Mouse (Mus musculus) intestine, embryonic 16.5 days (tissue): Measurements from ENCODE around the gene Nav2. TPM values are rescaled to one million over a fixed set of nuclear protein-coding genes. Genes with fewer than 3 reads are reported as not detected.

Experiments used
- ATAC-seq: fragments of 200-750 bp; cut with Nextera tagmentation; 2 replicates; pipeline ENCODE4 v1.8.0; 2017; ENCODE audit warnings: moderate TSS enrichment, moderate library complexity
- H3K27ac ChIP-seq: fragments of 300-500 bp; sonication (generic); 2 replicates; pipeline ENCODE4 v1.5.1; 2014; ENCODE audit warnings: mild to moderate bottlenecking, low read length
- H3K27me3 ChIP-seq: fragments of 300-500 bp; sonication (generic); replicated peaks from 2 replicates; pipeline ENCODE4 v1.6.1; 2014; ENCODE audit warnings: low read length, control low read depth, mixed read lengths; ENCODE audit not compliant: control insufficient read depth, insufficient read depth
- H3K36me3 ChIP-seq: fragments of 300-500 bp; sonication (generic); 2 replicates; pipeline ENCODE4 v1.6.1; 2014; ENCODE audit warnings: low read length, control low read depth; ENCODE audit not compliant: control insufficient read depth, insufficient read depth
- H3K4me1 ChIP-seq: fragments of 300-500 bp; sonication (generic); 2 replicates; pipeline ENCODE4 v1.6.1; 2014; ENCODE audit warnings: low read length, control low read depth, mixed read lengths; ENCODE audit not compliant: control insufficient read depth, insufficient read depth
- H3K4me2 ChIP-seq: fragments of 300-500 bp; sonication (generic); 2 replicates; pipeline ENCODE4 v1.6.1; 2014; ENCODE audit warnings: low read depth, low read length, control low read depth
- H3K4me3 ChIP-seq: fragments of 300-500 bp; sonication (generic); 2 replicates; pipeline ENCODE4 v1.5.1; 2014; ENCODE audit warnings: mild to moderate bottlenecking, low read length
- H3K9ac ChIP-seq: fragments of 300-500 bp; sonication (generic); 2 replicates; pipeline ENCODE4 v1.6.1; 2014; ENCODE audit warnings: low read depth, low read length
- H3K9me3 ChIP-seq: fragments of 300-500 bp; sonication (generic); 2 replicates; pipeline ENCODE4 v1.6.1; 2016; ENCODE audit warnings: low read length, control low read depth; ENCODE audit not compliant: control insufficient read depth
- WGBS: fragments of 180-500 bp; shearing (Covaris S2); extraction: QIAGEN DNeasy Blood & Tissue Kit; methylation state at CpG from one replicate; pipeline ENCODE4 v1.1.7; 2014; 5-methylcytosine and 5-hydroxymethylcytosine counted together
- polyA plus RNA-seq: library from polyadenylated mRNA; unstranded; fragments of >200 nt; fragmentation: Nextera tagmentation; extraction: Ambion mirVana; gene quantifications from 2 replicates; pipeline ENCODE4 v1.2.1, GENCODE M21; 2015

Gene Nav2
- polyA plus RNA-seq, 1 experiment from 2014 or later, result 15.3 TPM

- 79% methylated on average over 5 of the region's 5 CpGs for WGBS
- H3K27me3 ChIP-seq, result no peaks in the 10 kb centered on the region
- no peaks in the 10 kb centered on the region for H3K9me3 ChIP-seq
- no peak overlapping the region for H3K4me2 ChIP-seq
- H3K9ac ChIP-seq, result no peak overlapping the region
- ATAC-seq, result no peak
- H3K36me3 ChIP-seq, result no peaks in the 10 kb centered on the region
- no peaks in the 10 kb centered on the region for H3K4me1 ChIP-seq
- H3K27ac ChIP-seq, result no peak overlapping the region
- H3K4me3 ChIP-seq, result no peak overlapping the region
Observed at GRCm38 (mm10) chr7:49087154-49087553, 178.6 kb downstream of the Nav2 start.

GRCm38 (mm10) chr7:49088198-49088912 is 179.8 kb downstream of the Nav2 start:
- ATAC-seq, result no peak
- Histone ChIP-seq H3K9ac (no peak overlapping the region), H3K27ac (no peak overlapping the region), H3K9me3 (no peaks in the 10 kb centered on the region), H3K4me2 (no peak overlapping the region), H3K27me3 (no peaks in the 10 kb centered on the region), H3K36me3 (no peaks in the 10 kb centered on the region), H3K4me3 (no peak overlapping the region), H3K4me1 (no peaks in the 10 kb centered on the region)
- 67% methylated on average over 15 of the region's 15 CpGs for WGBS

GRCm38 (mm10) chr7:49091371-49091770 is 182.9 kb downstream of the Nav2 start:
- H3K36me3 ChIP-seq, result no peaks in the 10 kb centered on the region
- no peaks in the 10 kb centered on the region for H3K4me1 ChIP-seq
- 32% methylated on average over 5 of the region's 5 CpGs for WGBS
- H3K9ac ChIP-seq, result no peak overlapping the region
- ATAC-seq, result no peak
- H3K27me3 ChIP-seq, result no peaks in the 10 kb centered on the region
- H3K4me2 ChIP-seq, result no peak overlapping the region
- no peak overlapping the region for H3K27ac ChIP-seq
- H3K9me3 ChIP-seq, result no peaks in the 10 kb centered on the region
- H3K4me3 ChIP-seq, result no peak overlapping the region

GRCm38 (mm10) chr7:49091921-49092320 is 183.4 kb downstream of the Nav2 start:
- Histone ChIP-seq H3K27ac (no peak overlapping the region), H3K4me3 (no peak overlapping the region), H3K4me1 (no peaks in the 10 kb centered on the region), H3K9me3 (no peaks in the 10 kb centered on the region), H3K9ac (no peak overlapping the region), H3K36me3 (no peaks in the 10 kb centered on the region), H3K4me2 (no peak overlapping the region), H3K27me3 (no peaks in the 10 kb centered on the region)
- no peak for ATAC-seq
- 60% methylated on average over 5 of the region's 5 CpGs for WGBS

GRCm38 (mm10) chr7:49093596-49093995 is 185.1 kb downstream of the Nav2 start:
- Histone ChIP-seq H3K4me3 (no peak overlapping the region), H3K36me3 (no peaks in the 10 kb centered on the region), H3K9me3 (no peaks in the 10 kb centered on the region), H3K9ac (no peak overlapping the region), H3K4me1 (no peaks in the 10 kb centered on the region), H3K27me3 (no peaks in the 10 kb centered on the region), H3K4me2 (no peak overlapping the region), H3K27ac (no peak overlapping the region)
- ATAC-seq, result no peak
- WGBS, result 75% methylated on average over 6 of the region's 6 CpGs

GRCm38 (mm10) chr7:49094531-49094930 is 186.0 kb downstream of the Nav2 start:
- H3K9ac ChIP-seq, result no peak overlapping the region
- H3K27me3 ChIP-seq, result no peaks in the 10 kb centered on the region
- H3K4me1 ChIP-seq, result no peaks in the 10 kb centered on the region
- no peak overlapping the region for H3K4me3 ChIP-seq
- H3K27ac ChIP-seq, result no peak overlapping the region
- no peak overlapping the region for H3K4me2 ChIP-seq
- 93% methylated on average over 3 of the region's 3 CpGs for WGBS
- no peaks in the 10 kb centered on the region for H3K9me3 ChIP-seq
- H3K36me3 ChIP-seq, result no peaks in the 10 kb centered on the region
- ATAC-seq, result no peak

GRCm38 (mm10) chr7:49101291-49101690 is 192.8 kb downstream of the Nav2 start:
- no peak overlapping the region for H3K4me2 ChIP-seq

GRCm38 (mm10) chr7:49102223-49102622 is 193.7 kb downstream of the Nav2 start:
- Histone ChIP-seq H3K36me3 (no peaks in the 10 kb centered on the region), H3K9ac (no peak overlapping the region), H3K4me1 (no peaks in the 10 kb centered on the region), H3K4me3 (no peak overlapping the region), H3K4me2 (no peak overlapping the region), H3K9me3 (no peaks in the 10 kb centered on the region), H3K27ac (no peak overlapping the region), H3K27me3 (no peaks in the 10 kb centered on the region)
- 75% methylated on average over 3 of the region's 3 CpGs for WGBS
- no peak for ATAC-seq

More at GRCm38 (mm10) chr7:49101291-49101690, 192.8 kb downstream of the Nav2 start:
- 77% methylated on average over 1 of the region's 1 CpGs for WGBS
- no peak overlapping the region for H3K4me3 ChIP-seq
- no peaks in the 10 kb centered on the region for H3K9me3 ChIP-seq
- no peaks in the 10 kb centered on the region for H3K27me3 ChIP-seq
- H3K36me3 ChIP-seq, result no peaks in the 10 kb centered on the region
- ATAC-seq, result no peak
- H3K4me1 ChIP-seq, result no peaks in the 10 kb centered on the region
- no peak overlapping the region for H3K9ac ChIP-seq
- no peak overlapping the region for H3K27ac ChIP-seq

- Histone ChIP-seq H3K36me3 (no peaks in the 10 kb centered on the region), H3K9me3 (no peaks in the 10 kb centered on the region), H3K27me3 (no peaks in the 10 kb centered on the region), H3K4me2 (no peak overlapping the region), H3K4me1 (no peaks in the 10 kb centered on the region), H3K27ac (no peak overlapping the region), H3K9ac (no peak overlapping the region), H3K4me3 (no peak overlapping the region)
- 78% methylated on average over 8 of the region's 8 CpGs for WGBS
- ATAC-seq, result no peak
Observed at GRCm38 (mm10) chr7:49104376-49104775, 195.9 kb downstream of the Nav2 start.

- ATAC-seq, result no peak
- H3K4me2 ChIP-seq, result no peak overlapping the region
- no peak overlapping the region for H3K9ac ChIP-seq
- no peaks in the 10 kb centered on the region for H3K27me3 ChIP-seq
- no peak overlapping the region for H3K27ac ChIP-seq
- no peaks in the 10 kb centered on the region for H3K36me3 ChIP-seq
- no peak overlapping the region for H3K4me3 ChIP-seq
- H3K4me1 ChIP-seq, result no peaks in the 10 kb centered on the region
- no peaks in the 10 kb centered on the region for H3K9me3 ChIP-seq
- 80% methylated on average over 1 of the region's 1 CpGs for WGBS
Observed at GRCm38 (mm10) chr7:49104793-49105192, 196.3 kb downstream of the Nav2 start.
